Mouse (Mus musculus) erythroblast, embryonic 14.5 days (primary cell): ENCODE data around the gene Tcl1b4.

Source experiments
- GATA1 ChIP-seq: IDR thresholded peaks from 2 replicates; pipeline ENCODE4 v1.6.1; 2012; ENCODE audit warnings: low read length, inconsistent platforms, mixed read lengths
- TAL1 ChIP-seq: IDR thresholded peaks from 3 replicates; pipeline ENCODE4 v1.6.1; 2012; ENCODE audit warnings: low read length, inconsistent platforms, mixed read lengths

- TF ChIP-seq GATA1 (no peak), TAL1 (no peak)
Measured at GRCm38 (mm10) chr12:105159390-105159789, 42.4 kb upstream of the Tcl1b4 start, which contains the start of gene Tcl1b1.
